Mouse (Mus musculus): ENCODE data around the gene Cox5b. TPM values are rescaled to one million over a fixed set of nuclear protein-coding genes. Genes with fewer than 3 reads are reported as not detected.
A peak's percentile ranks its signal among the peaks of the same experiment; 100 is the strongest.

Cox5b gene
- total and polyA plus RNA-seq, 3 experiments: 851 to 1,022 (median 981) TPM

DNA sequence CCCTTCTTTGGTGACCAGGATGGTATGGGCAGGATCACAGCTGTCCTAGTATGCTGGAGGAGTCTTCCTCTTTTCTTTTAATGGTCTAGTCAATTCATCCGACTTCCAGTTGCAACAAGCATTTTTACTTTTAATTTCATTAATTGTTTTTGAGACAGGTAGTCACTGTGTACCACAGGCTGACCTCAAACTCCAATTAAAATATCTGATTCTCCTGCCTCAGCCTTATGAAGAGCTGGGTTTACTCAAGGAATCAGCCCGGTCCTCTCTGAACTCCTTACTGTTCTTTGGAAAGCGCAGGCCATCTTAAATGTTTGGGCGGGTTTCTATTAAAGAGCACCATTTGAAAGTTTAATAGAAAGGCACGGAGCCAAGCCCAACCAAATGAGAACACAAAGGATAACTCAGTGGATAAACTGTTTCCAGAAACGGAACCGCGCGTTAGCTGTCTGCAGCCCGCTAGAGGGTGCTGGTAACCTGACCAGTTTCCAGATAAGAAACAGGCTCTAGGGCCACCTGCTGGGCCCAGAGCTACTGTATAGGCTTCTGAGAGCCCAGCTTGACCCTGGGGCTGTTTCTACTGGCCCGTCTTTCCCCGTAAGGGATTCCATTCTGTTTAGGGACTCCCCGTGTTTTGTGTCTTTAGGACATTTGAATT lies 7.3 kb upstream of the Cox5b start:
- DNase-seq: peak; percentile 85

- DNase-seq: no peak
Observed at GRCm38 (mm10) chr1:36690671-36691235, 496 bp upstream of the Cox5b start.

- no peak for DNase-seq
Observed at GRCm38 (mm10) chr1:36694871-36695270, 3.6 kb downstream of the Cox5b start.

DNA sequence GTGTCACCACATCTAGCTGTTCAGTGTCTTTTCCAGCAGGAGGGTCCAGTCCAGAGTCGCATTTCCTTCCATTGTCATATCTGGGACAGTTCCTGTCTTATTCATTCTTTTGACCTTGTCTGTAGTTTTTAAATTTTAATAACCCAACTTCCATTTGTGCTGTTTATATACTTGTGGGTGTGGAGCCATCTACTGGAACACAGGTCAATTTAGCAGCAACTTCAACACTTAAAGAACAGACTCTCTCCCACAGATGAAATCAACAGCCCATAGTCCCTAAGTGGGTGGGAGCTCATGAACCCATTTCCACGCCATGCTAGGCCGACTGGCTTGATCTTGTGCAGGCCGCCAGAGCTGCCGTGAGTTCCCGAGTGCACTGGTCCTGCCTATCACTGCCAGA lies 5.2 kb downstream of the Cox5b start:
- DNase-seq: no peak

DNA sequence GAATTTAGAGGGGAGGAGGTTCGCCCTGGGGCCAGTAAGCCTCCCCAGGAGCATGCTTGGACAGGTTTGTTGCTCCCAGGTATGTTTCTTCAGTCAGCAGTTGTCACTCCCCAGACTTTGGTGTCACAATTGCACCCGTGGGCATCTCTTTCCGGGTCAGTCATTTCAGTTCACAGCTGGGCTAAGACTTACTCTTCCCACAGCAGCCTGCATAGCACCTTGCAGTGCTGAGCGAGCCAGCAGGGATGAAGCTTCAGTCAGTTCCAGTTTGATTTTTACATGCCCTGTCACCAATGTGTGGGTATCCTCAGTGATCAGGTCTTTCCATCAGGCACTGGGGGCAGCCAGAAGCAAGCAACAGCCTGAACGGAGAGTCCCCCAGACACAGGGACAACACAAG lies 5.8 kb downstream of the Cox5b start:
- no peak for DNase-seq

DNA sequence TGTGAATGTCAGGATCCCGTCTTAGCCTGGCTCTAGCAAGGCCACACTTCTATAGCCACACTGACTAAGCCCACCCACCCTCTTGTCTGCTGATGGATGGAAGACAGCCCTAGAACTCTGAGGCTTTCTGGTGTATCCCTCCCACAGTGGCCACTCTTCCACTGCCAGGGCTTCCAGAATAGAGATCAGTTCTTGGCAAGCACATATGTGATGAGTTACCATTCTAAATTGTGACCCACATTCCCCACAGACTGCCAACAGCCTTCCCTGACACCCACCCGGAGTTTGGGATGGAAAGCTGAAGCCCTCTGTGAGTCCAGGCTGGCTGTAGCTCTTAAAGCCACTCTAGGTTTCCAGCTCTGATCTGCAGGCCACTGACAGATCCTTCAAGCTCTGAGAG lies 15.9 kb downstream of the Cox5b start:
- no peak for DNase-seq

DNA sequence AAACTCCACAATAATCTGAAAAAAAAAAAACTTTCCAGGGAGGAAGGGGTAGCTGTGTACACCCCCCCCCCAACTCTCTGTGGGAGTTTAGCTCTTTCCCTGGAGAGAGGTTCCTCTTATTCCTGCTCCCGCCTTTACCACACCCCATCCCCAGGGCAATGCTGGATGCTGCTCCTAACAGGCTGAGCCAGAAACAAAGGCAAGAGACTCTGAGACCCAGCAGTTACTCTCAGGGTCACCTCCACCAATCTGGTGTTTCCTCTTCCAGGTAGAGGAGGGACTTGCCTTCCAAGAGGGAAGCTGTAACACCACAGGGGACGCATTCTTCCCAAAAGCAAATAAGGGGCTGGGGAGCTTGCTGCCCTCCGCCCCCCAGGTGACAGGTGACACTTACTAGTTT lies 16.5 kb downstream of the Cox5b start:
- DNase-seq: no peak

DNA sequence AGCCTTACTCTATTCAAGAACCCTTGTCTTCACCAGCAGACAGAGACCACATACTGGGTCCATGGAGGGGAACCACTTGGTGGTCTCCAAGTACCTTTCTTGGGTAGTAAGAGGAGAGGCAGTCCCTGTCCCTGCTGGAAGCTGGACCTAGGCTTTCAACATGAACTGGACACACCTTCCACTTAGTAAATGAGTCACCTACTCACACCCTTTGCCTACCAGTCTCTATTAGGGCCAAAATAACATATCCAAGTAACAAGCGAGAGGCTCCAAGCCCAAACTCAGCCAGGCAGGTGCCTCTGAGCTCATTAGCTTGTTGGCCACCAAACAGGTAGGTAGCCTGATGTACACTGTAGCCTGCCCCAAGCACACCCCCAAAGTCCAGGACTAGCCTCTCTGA lies 17.4 kb downstream of the Cox5b start:
- no peak for DNase-seq

- DNase-seq: peak; percentile 73
Observed at GRCm38 (mm10) chr1:36709055-36709853, 18.0 kb downstream of the Cox5b start.

- DNase-seq: peak; percentile 99
Observed at GRCm38 (mm10) chr1:36709854-36710280, 18.6 kb downstream of the Cox5b start, which contains the start of gene 4933424G06Rik. Gene 4933424G06Rik, plus strand, starts transcription at chr1:36710149.

DNA sequence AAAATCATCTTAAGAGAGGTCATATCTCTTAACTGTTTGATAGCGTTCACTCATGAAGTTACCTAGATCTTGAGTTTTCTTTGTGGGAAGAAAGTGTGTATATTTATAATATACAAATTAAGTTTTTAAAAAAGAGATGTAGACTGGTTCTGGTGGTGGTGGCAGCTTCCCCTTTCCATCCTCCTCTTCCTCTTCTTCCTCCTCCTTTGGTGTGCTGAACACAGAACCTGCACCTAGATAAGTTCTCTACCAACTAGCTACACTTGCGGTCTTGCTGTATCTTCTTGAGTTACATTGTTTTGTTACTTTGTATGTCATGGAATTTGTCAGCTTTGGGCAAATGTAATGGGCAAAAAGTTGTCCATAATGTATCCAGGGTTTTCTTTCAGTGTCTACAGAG lies 19.9 kb downstream of the Cox5b start:
- no peak for DNase-seq

GRCm38 (mm10) chr1:36714311-36714710 lies 23.1 kb downstream of the Cox5b start, which contains the start of gene Actr1b:
Gene Actr1b, minus strand, starts transcription at chr1:36714422.
- no peak for DNase-seq

GRCm38 (mm10) chr1:36718786-36719185 lies 27.5 kb downstream of the Cox5b start:
- no peak for DNase-seq

GRCm38 (mm10) chr1:36723146-36724056 lies 32.2 kb downstream of the Cox5b start:
- DNase-seq: no peak

DNA sequence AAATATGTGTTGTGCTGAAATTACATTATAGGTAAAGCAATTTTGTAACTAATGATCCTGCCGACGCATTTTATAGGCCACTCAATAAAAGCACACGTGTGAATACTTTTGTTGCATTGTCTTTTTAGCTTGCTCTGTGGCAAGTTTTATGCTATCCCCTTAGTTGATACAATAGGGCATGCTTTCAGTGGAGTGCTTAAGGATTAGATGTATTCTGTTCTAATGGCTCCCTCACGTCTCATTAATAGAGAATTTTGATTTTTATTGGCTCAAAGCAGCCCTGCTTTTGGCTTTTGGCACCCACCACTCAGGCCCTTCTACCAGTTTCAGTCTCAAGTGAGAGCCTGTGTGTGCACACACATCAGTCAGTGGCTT lies 32.8 kb downstream of the Cox5b start:
- DNase-seq: no peak

DNA sequence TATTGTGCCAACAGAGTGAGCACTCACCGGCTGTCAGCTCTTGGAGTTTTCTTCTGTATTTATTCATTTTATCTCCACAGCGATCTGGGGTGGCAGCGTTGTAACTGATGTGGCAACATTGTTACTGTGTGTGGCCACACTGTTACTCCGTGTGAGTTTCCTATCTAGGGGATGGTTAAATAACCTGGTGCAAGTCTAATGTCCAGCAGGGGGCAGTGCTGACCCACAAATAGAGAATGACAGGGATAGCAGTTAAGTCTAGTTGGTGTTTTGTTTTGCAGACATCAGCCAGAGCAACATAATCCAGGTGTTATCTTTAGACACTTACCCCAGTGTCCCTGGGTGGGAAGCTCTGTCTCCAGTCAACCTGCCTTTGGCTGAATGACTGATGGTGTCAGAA lies 46.1 kb downstream of the Cox5b start:
- peak; percentile 73 for DNase-seq

GRCm38 (mm10) chr1:36739231-36739630 lies 48.0 kb downstream of the Cox5b start:
- no peak for DNase-seq

- no peak for DNase-seq
Observed at GRCm38 (mm10) chr1:36743046-36743445, 51.8 kb downstream of the Cox5b start.

All from adrenal gland, adult 2 months (tissue).